Mouse (Mus musculus) MEL (cell line): ENCODE results near the gene Fam219a. TPM values are rescaled to one million over a fixed set of nuclear protein-coding genes. Genes with fewer than 3 reads are reported as not detected.

Experiments
- DNase-seq: peaks from one replicate; pipeline ENCODE4 v3.0.0; 2011; ENCODE audit warnings: low read depth, low spot score
- H3K27ac ChIP-seq: 2 replicates; pipeline ENCODE4 v1.5.1; 2012; ENCODE audit warnings: low read depth, mild to moderate bottlenecking, control low read depth, low read length, moderate library complexity; ENCODE audit not compliant: control insufficient read depth
- H3K27me3 ChIP-seq, 2 experiments: fragments of 150-350 bp in 1 of 2; sonication (generic) in 1 of 2; 2 replicates each; pipeline ENCODE4 v1.6.1; 2012; ENCODE audit warnings: low read length in 2 of 2, mild to moderate bottlenecking in 2 of 2, improper control_type of control experiment in 1 of 2, moderate library complexity in 1 of 2; ENCODE audit not compliant: insufficient read depth in 2 of 2, control insufficient read depth in 1 of 2
- H3K36me3 ChIP-seq, 2 experiments: 2 replicates each; pipeline ENCODE4 v1.6.1; 2012 to 2014; ENCODE audit warnings: low read length in 2 of 2, improper control_type of control experiment in 1 of 2, inconsistent platforms in 1 of 2, mild to moderate bottlenecking in 1 of 2; ENCODE audit not compliant: insufficient read depth in 2 of 2, control insufficient read depth in 1 of 2
- H3K4me1 ChIP-seq, 2 experiments: fragments of 150-350 bp in 1 of 2; sonication (generic) in 1 of 2; 2 replicates each; pipeline ENCODE4 v1.6.1; 2012; ENCODE audit warnings: low read length in 2 of 2, improper control_type of control experiment in 1 of 2, mild to moderate bottlenecking in 1 of 2; ENCODE audit not compliant: insufficient read depth in 2 of 2, control insufficient read depth in 1 of 2
- H3K4me3 ChIP-seq, 2 experiments: fragments of 150-350 bp in 1 of 2; sonication (generic) in 1 of 2; 2 replicates each; pipeline ENCODE4 v1.5.1; 2012; ENCODE audit warnings: low read depth in 2 of 2, low read length in 2 of 2, mild to moderate bottlenecking in 2 of 2, moderate library complexity in 2 of 2, control low read depth in 1 of 2, improper control_type of control experiment in 1 of 2; ENCODE audit not compliant: control insufficient read depth in 1 of 2, insufficient read depth in 1 of 2
- H3K79me2 ChIP-seq: 2 replicates; pipeline ENCODE4 v1.6.1; 2012; ENCODE audit warnings: mild to moderate bottlenecking, low read length, moderate library complexity; ENCODE audit not compliant: control insufficient read depth, poor library complexity, insufficient read depth
- H3K9ac ChIP-seq: 2 replicates; pipeline ENCODE4 v1.6.1; 2012; ENCODE audit warnings: low read depth, mild to moderate bottlenecking, control low read depth, low read length, moderate library complexity; ENCODE audit not compliant: control insufficient read depth, poor library complexity, severe bottlenecking
- H3K9me3 ChIP-seq: fragments of 150-350 bp; sonication (generic); replicated peaks from 2 replicates; pipeline ENCODE4 v1.6.1; 2012; ENCODE audit warnings: mild to moderate bottlenecking, low read length, improper control_type of control experiment, moderate library complexity; ENCODE audit not compliant: insufficient read depth
- CHD2 ChIP-seq: IDR thresholded peaks from 2 replicates; pipeline ENCODE4 v1.6.1; 2011; ENCODE audit warnings: low read length, improper control_type of control experiment
- CTCF ChIP-seq, 3 experiments: IDR thresholded peaks in 2 of 3; conservative IDR thresholded peaks in 1 of 3; 2 replicates each; pipeline ENCODE4 v1.5.1; 2011 to 2012; ENCODE audit warnings: low read length in 3 of 3, low read depth in 2 of 3, mild to moderate bottlenecking in 2 of 3, improper control_type of control experiment in 1 of 3, inconsistent platforms in 1 of 3, mixed read lengths in 1 of 3, moderate library complexity in 1 of 3; ENCODE audit not compliant: control insufficient read depth in 1 of 3, insufficient read depth in 1 of 3, poor library complexity in 1 of 3, severe bottlenecking in 1 of 3
- ELF1 ChIP-seq: IDR thresholded peaks from 2 replicates; pipeline ENCODE4 v1.6.1; 2014; ENCODE audit warnings: low read depth, mild to moderate bottlenecking, inconsistent platforms, low read length, improper control_type of control experiment, moderate library complexity
- ETS1 ChIP-seq: IDR thresholded peaks from 2 replicates; pipeline ENCODE4 v1.6.1; 2012; ENCODE audit warnings: low read depth, mild to moderate bottlenecking, inconsistent platforms, low read length, improper control_type of control experiment, moderate library complexity
- GABPA ChIP-seq: IDR thresholded peaks from 2 replicates; pipeline ENCODE4 v1.6.1; 2012; ENCODE audit warnings: low read depth, mild to moderate bottlenecking, inconsistent platforms, low read length, improper control_type of control experiment, moderate library complexity
- GATA1 ChIP-seq: IDR thresholded peaks from 2 replicates; pipeline ENCODE4 v1.6.1; 2011; ENCODE audit warnings: low read depth, low read length, improper control_type of control experiment
- JUND ChIP-seq: IDR thresholded peaks from 2 replicates; pipeline ENCODE4 v1.6.1; 2011; ENCODE audit warnings: low read depth, mild to moderate bottlenecking, improper control_type of control experiment, low read length
- MAZ ChIP-seq: IDR thresholded peaks from 2 replicates; pipeline ENCODE4 v1.6.1; 2012; ENCODE audit warnings: low read depth, mild to moderate bottlenecking, inconsistent platforms, low read length, improper control_type of control experiment
- MEF2A ChIP-seq: IDR thresholded peaks from 2 replicates; pipeline ENCODE4 v1.6.1; 2014; ENCODE audit warnings: low read depth, mild to moderate bottlenecking, inconsistent platforms, low read length, improper control_type of control experiment; ENCODE audit not compliant: poor library complexity, insufficient replicate concordance, severe bottlenecking; ENCODE audit errors: extremely low read depth
- MYC ChIP-seq: IDR thresholded peaks from 2 replicates; pipeline ENCODE4 v1.6.1; 2011; ENCODE audit warnings: low read depth, mild to moderate bottlenecking, low read length, improper control_type of control experiment, moderate library complexity
- NELFE ChIP-seq: IDR thresholded peaks from 2 replicates; pipeline ENCODE4 v1.6.1; 2011; ENCODE audit warnings: low read depth, low read length, improper control_type of control experiment
- NRF1 ChIP-seq: IDR thresholded peaks from 2 replicates; pipeline ENCODE4 v1.6.1; 2014; ENCODE audit warnings: low read depth, mild to moderate bottlenecking, inconsistent platforms, low read length, improper control_type of control experiment, moderate library complexity; ENCODE audit not compliant: poor library complexity, insufficient read depth, severe bottlenecking
- POLR2A ChIP-seq, 2 experiments: IDR thresholded peaks; 2 replicates each; pipeline ENCODE4 v1.6.1; 2011 to 2012; ENCODE audit warnings: low read length in 2 of 2, mild to moderate bottlenecking in 2 of 2, control low read depth in 1 of 2, improper control_type of control experiment in 1 of 2, low read depth in 1 of 2, moderate library complexity in 1 of 2; ENCODE audit not compliant: control insufficient read depth in 1 of 2, insufficient read depth in 1 of 2, poor library complexity in 1 of 2
- POLR2AphosphoS2 ChIP-seq: IDR thresholded peaks from 2 replicates; pipeline ENCODE4 v1.6.1; 2011; ENCODE audit warnings: low read length, improper control_type of control experiment
- RAD21 ChIP-seq: IDR thresholded peaks from 2 replicates; pipeline ENCODE4 v1.6.1; 2011; ENCODE audit warnings: mild to moderate bottlenecking, low read depth, low read length, improper control_type of control experiment
- RCOR1 ChIP-seq: IDR thresholded peaks from 2 replicates; pipeline ENCODE4 v1.6.1; 2012; ENCODE audit warnings: low read depth, mild to moderate bottlenecking, inconsistent platforms, low read length, improper control_type of control experiment
- SIN3A ChIP-seq: IDR thresholded peaks from 2 replicates; pipeline ENCODE4 v1.6.1; 2012; ENCODE audit warnings: low read length, improper control_type of control experiment, inconsistent platforms
- SMC3 ChIP-seq: IDR thresholded peaks from 2 replicates; pipeline ENCODE4 v1.6.1; 2011; ENCODE audit warnings: low read depth, low read length, improper control_type of control experiment
- TAL1 ChIP-seq: IDR thresholded peaks from 2 replicates; pipeline ENCODE4 v1.6.1; 2012; ENCODE audit warnings: mild to moderate bottlenecking, inconsistent platforms, low read length, moderate library complexity, mixed read lengths
- UBTF ChIP-seq: IDR thresholded peaks from 2 replicates; pipeline ENCODE4 v1.6.1; 2012; ENCODE audit warnings: low read depth, mild to moderate bottlenecking, inconsistent platforms, low read length, improper control_type of control experiment, moderate library complexity, borderline replicate concordance; ENCODE audit not compliant: insufficient read depth
- USF1 ChIP-seq: IDR thresholded peaks from 2 replicates; pipeline ENCODE4 v1.6.1; 2014; ENCODE audit warnings: low read depth, mild to moderate bottlenecking, inconsistent platforms, low read length, improper control_type of control experiment, moderate library complexity
- USF2 ChIP-seq, 2 experiments: IDR thresholded peaks; 2 replicates each; pipeline ENCODE4 v1.6.1; 2011 to 2012; ENCODE audit warnings: improper control_type of control experiment in 2 of 2, low read length in 2 of 2, borderline replicate concordance in 1 of 2, inconsistent platforms in 1 of 2, low read depth in 1 of 2, mild to moderate bottlenecking in 1 of 2; ENCODE audit not compliant: insufficient read depth in 1 of 2
- ZC3H11A ChIP-seq: IDR thresholded peaks from 2 replicates; pipeline ENCODE4 v1.6.1; 2012; ENCODE audit warnings: low read depth, mild to moderate bottlenecking, inconsistent platforms, low read length, improper control_type of control experiment
- ZNF384 ChIP-seq: IDR thresholded peaks from 2 replicates; pipeline ENCODE4 v1.6.1; 2012; ENCODE audit warnings: low read depth, mild to moderate bottlenecking, inconsistent platforms, low read length, improper control_type of control experiment
- polyA plus RNA-seq, 2 experiments: library from polyadenylated mRNA; stranded (reverse) in 1 of 2; unstranded in 1 of 2; fragments of >175 nt in 1 of 2; fragments of >200 nt in 1 of 2; gene quantifications; 2 replicates each; pipeline versions ENCODE4 v1.2.1 to v1.2.4; 2012; ENCODE audit warnings: low replicate concordance in 2 of 2, low read depth in 1 of 2; ENCODE audit not compliant: insufficient read length in 2 of 2, insufficient read depth in 1 of 2, missing spikeins in 1 of 2
- total RNA-seq: library from RNA; depleted of rRNA; stranded (reverse); fragments of 300-350 nt; gene quantifications from 2 replicates; pipeline ENCODE4 v1.2.3, GENCODE M21; 2012

Gene Fam219a
- total and polyA plus RNA-seq, 3 experiments = 0.85 to 3.8 TPM; not detected in 1

GRCm38 (mm10) chr4:41615661-41616599, 46.6 kb upstream of the Fam219a start:
- Histone ChIP-seq H3K79me2 (no peaks in the 10 kb centered on the region), H3K9ac (no peak overlapping the region), H3K9me3 (no peaks in the 10 kb centered on the region), H3K4me3 (no peak overlapping the region), H3K27ac (no peak overlapping the region), H3K27me3 (peaks cover 4 to 10% of the 10 kb centered on the region in 2 experiments), H3K4me1 (no peaks in the 10 kb centered on the region), H3K36me3 (no peaks in the 10 kb centered on the region)
- TF ChIP-seq CTCF (IDR thresholded peaks at IDR 0.05 in 2 of 3, conservative IDR thresholded peaks at IDR 0.05 in 1 of 3; ENCODE audit: control insufficient read depth in 1 of 3, insufficient read depth in 1 of 3, low read depth in 2 of 3, low read length in 3 of 3, poor library complexity in 1 of 3, severe bottlenecking in 1 of 3) = peak in 2 of 3 experiments; percentile 25 to 29; a peak in 3 of 6 replicates
- TF ChIP-seq ELF1 = no peak
- peak; percentile 36 for TF ChIP-seq SMC3
- peak; percentile 8 for DNase-seq

- H3K9ac ChIP-seq = no peak overlapping the region
Observed at GRCm38 (mm10) chr4:41614156-41614555, 44.8 kb upstream of the Fam219a start.

GRCm38 (mm10) chr4:41612166-41612565, 42.8 kb upstream of the Fam219a start:
- Histone ChIP-seq H3K9me3 (no peaks in the 10 kb centered on the region), H3K27ac (no peak overlapping the region), H3K9ac (no peak overlapping the region), H3K4me3 (no peak overlapping the region), H3K36me3 (no peaks in the 10 kb centered on the region), H3K27me3 (peaks cover 2 to 5% of the 10 kb centered on the region in 2 experiments; a peak in 1 of 4 replicates), H3K79me2 (no peaks in the 10 kb centered on the region), H3K4me1 (no peaks in the 10 kb centered on the region)
- no peak for DNase-seq
- no peak for TF ChIP-seq CTCF (IDR thresholded peaks at IDR 0.05 in 2 of 3, conservative IDR thresholded peaks at IDR 0.05 in 1 of 3; ENCODE audit: control insufficient read depth in 1 of 3, insufficient read depth in 1 of 3, low read depth in 2 of 3, low read length in 3 of 3, poor library complexity in 1 of 3, severe bottlenecking in 1 of 3)
- no peak for TF ChIP-seq GABPA
- no peak for TF ChIP-seq JUND
- no peak for TF ChIP-seq CHD2
- TF ChIP-seq NELFE = no peak
- no peak for TF ChIP-seq POLR2AphosphoS2
- TF ChIP-seq USF2 (IDR thresholded peaks at IDR 0.05; ENCODE audit: borderline replicate concordance in 1 of 2, insufficient read depth in 1 of 2, low read depth in 1 of 2, low read length in 2 of 2) = no peak
- no peak for TF ChIP-seq ETS1
- TF ChIP-seq SIN3A = no peak
- no peak for TF ChIP-seq TAL1
- no peak for TF ChIP-seq GATA1
- no peak for TF ChIP-seq MAZ
- TF ChIP-seq MYC = no peak
- TF ChIP-seq ZC3H11A = no peak
- no peak for TF ChIP-seq MEF2A
- no peak for TF ChIP-seq ZNF384

More at GRCm38 (mm10) chr4:41614156-41614555, 44.8 kb upstream of the Fam219a start:
- no peaks in the 10 kb centered on the region for H3K4me1 ChIP-seq
- no peaks in the 10 kb centered on the region for H3K9me3 ChIP-seq
- H3K27ac ChIP-seq = no peak overlapping the region
- no peak overlapping the region for H3K4me3 ChIP-seq
- H3K27me3 ChIP-seq = peaks cover 4 to 8% of the 10 kb centered on the region in 2 experiments
- H3K79me2 ChIP-seq = no peaks in the 10 kb centered on the region
- TF ChIP-seq RAD21 (peak; percentile 83), TAL1 (no peak), CTCF (IDR thresholded peaks at IDR 0.05 in 2 of 3, conservative IDR thresholded peaks at IDR 0.05 in 1 of 3; ENCODE audit: control insufficient read depth in 1 of 3, insufficient read depth in 1 of 3, low read depth in 2 of 3, low read length in 3 of 3, poor library complexity in 1 of 3, severe bottlenecking in 1 of 3) (peak; percentile 80 to 92 (median 91)), UBTF (no peak), ELF1 (no peak), SIN3A (no peak), USF1 (no peak), NRF1 (no peak), SMC3 (peak; percentile 93), GATA1 (no peak), POLR2A (IDR thresholded peaks at IDR 0.05; ENCODE audit: control insufficient read depth in 1 of 2, insufficient read depth in 1 of 2, low read depth in 1 of 2, low read length in 2 of 2, poor library complexity in 1 of 2) (no peak), RCOR1 (no peak), ZC3H11A (peak; percentile 78), ZNF384 (no peak), ETS1 (no peak)
- H3K36me3 ChIP-seq = no peaks in the 10 kb centered on the region
- peak; percentile 70 for DNase-seq
